Mouse (Mus musculus) retina, adult 2 months (tissue): ENCODE results near the gene Rab3b.

Source experiments
- DNase-seq: peaks from one replicate; pipeline ENCODE4 v3.0.0-alpha.2; 2012; ENCODE audit warnings: low read depth, low spot score

The Rab3b gene

DNA sequence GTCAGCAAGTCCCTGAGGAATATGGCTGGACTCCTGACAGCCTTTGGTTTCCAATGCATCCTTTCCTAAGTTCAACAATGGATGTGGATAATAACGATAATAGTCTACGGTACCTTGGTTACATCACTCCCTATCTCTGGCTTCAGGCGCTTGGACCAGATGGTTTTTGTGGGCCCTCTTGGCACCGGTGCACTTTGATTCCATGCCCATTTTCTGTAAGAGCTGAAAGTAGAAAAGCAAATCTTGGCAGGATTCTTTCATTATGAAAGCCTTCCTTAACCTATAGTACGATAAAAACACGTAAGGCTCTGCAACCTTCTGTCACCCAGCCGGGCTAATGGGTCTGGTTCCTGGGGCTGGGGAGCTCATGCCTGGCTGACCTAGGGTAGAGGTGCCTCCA is 70.3 kb downstream of the Rab3b start:
- no peak for DNase-seq

DNA sequence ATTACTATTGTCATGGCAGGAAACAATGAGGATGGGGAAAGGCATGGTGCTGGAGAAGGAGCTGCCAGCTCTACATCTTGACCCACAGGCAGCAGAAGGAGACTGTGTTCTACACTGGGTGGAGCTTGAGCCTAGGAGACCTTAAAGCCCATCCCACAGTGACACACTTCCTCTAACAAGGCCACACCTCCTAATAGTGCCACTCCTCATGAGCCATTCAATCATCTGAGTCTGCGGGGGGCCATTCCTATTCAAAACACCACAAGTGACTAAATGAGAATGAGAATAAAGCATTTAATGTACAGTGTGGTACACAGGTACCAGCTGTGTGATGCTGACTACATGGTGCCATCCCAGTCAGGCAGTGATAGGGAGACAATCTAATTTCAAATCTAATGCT is 71.3 kb downstream of the Rab3b start:
- no peak for DNase-seq

DNA sequence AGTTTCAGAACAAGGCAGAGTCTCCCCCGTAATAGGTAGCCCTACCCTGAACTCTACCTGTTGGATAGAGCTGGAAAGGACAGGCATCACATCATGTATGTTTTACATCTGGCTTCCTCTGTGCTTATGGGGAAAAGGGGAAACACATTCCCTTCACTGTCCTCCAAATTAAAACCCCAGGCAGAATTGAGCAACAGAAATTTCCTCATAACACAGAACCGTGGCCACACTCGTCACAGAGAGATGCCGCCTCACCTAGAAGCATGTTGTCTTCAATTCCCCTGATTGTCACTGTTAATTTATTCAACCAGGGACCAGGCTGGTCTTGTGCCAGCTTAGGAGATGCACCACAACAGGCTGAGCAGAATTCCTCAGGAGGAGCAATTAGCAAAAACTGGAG is 72.8 kb downstream of the Rab3b start:
- no peak for DNase-seq

DNA sequence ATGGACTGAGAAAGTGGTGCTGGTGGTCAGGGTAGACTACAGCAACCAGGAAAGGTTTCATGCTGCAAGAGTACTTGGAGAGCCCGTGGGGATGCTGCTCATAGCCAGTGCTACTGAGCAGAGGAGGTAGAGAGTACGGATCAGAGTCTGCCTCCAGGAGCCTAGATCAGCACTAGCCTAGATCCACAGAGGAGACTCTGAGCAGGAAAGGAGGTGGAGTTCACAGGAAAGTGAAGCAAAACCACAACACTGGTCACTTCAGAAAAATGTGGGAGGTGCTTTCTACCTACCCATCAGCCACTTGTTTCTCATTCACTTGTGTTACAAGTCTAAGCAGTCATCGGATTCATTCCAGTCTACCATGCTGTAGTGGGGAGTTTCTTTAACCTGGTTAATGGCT is 80.8 kb downstream of the Rab3b start:
- DNase-seq, result no peak

DNA sequence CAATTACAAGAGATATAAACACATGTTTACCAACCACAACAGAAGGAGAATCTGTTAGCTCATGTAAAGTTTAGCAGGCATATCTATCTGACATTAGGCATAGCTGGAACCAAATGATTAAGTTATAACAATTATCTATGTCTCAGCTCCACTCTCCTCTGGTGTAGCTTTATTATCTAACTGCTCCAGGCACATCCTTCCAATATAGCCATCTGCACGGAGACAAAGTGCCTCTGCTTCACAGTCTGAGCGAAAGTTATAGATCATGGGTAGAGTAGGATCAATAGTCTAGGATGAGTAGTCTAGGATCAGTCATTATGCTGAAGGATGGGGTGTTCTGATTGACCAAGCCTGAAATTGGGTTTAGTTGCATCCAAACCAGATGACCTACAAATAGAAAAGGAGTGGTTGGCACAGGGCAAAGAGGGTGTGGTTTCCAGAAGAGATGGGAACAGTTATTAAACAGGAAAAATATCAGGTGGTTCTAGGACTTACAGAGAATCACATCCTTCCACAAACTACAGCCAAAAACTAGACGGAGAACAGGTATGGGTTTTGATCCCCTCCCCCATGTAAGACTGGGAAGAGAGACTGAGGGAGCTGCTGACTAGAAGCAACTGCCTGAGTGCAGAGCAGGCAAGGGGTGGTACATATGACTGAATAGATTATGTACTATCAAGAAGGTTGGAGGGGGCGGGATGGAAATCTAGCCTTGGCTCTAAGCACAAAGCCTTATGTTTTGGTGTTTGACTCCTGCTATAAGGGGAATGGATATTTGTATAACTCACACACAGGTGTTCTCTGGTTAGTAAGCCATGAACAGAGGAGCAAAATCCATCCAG is 82.0 kb downstream of the Rab3b start:
- DNase-seq, result no peak

DNA sequence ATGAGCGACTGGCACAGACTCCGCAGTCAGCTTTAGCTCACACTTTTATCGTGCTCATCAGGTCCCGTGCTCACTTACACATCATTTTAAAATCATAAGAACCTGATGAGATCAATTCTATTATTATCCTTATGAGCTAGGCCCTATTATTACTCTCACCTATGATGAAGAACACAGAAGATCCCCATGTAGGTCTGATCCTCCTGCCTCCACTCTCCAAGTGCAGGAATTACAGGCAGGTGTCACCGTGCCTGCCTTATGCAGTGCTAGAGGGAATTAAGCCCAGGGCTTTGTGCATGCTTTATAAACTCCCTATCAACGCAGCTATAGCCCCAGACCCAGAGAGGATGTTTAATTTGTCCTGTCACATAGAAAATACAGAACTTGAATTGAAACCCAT is 84.2 kb downstream of the Rab3b start:
- no peak for DNase-seq

DNA sequence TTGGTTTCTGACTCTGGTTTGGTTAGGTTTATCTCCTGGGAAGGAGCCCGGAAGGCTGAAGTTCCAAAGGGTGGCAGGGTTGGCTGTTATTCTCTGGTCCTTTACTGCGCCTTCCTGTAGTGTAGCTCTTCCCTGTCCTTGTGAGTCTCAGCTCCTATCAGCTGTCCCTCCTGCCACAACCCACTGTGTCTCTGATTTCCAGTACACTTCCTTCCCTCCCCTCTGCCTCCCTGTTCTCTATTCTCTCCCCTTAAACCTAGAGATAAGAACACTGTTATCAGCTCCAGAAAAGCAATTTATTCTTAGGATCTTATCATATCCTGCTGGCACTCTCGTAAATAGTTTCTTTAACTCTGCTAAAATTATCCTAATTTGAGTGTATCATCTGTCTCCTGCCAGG is 90.7 kb downstream of the Rab3b start:
- DNase-seq, result no peak

DNA sequence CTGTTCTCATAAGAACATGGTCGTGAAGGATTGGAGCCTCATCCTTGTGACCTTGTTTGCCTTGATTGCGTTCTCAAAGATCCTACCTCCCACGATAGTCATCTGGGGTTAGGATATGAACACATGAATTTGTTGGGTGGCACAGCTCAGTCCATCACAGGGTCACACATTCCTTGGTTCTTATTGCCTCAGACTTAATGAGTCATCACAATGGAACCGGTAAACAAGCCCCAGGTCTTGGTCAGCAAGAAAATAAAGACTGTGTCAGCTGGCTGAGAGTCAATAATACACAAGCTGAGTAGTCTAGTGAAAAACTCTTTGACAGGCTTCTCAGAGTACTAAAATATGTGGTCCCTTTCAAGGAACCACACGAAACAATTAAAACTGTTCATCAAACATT is 92.2 kb downstream of the Rab3b start:
- DNase-seq, result no peak

DNA sequence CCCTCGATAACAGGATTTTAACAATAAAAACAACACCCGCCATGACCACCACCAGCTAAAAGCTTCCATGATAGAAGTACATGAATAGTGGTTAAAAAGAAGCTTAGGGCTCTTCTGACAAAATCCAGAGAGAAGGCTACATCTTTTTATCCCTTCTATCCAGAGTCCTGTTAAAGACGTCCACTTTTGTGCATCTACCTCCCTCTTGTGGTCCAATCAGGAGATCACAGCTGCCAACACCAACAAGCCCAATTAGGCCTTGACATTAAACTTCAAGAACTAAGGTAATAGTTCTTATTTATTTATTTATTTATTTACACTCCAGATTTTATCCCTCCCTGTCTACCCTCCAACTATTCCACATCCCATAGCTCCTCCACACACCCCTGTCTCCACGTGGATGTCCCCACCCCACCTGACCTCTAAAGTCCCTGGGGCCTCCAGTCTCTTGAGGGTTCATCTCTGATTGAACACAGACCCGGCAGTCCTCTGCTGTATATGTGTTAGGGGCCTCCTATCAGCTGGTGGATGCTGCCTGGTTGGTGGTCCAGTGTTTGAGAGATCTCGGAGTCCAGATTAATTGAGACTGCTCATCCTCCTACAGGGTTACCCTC is 97.7 kb downstream of the Rab3b start:
- peak; percentile 44 for DNase-seq

DNA sequence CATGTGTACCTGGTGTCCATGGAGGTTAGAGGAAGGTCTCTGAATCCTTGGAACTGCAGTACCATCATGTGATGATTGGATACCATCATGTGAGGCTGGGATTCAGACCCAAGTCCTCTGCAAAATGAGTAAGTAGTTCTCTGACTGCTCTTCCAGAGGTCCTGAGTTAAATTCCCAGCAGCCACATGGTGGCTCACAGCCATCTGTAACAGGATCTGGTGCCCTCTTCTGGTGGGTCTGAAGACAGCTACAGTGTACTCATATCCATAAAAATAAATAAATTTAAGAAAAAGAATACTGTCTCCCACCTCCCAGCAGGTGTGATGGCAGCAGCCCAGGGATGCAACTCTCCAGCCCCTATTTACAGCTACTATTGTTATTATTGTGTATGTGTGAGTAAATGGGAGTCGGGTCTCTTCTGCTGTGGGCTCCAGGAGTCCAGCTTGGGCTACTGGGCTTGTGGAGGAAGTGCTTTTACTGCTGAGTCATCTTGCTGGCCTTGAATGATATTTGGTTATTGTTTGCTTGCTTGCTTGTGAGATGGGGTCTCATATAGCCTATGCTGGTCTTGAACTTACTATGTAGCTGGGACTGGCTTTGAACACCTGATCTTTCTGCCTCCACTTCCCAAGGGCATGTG is 108.1 kb downstream of the Rab3b start:
- DNase-seq, result no peak

DNA sequence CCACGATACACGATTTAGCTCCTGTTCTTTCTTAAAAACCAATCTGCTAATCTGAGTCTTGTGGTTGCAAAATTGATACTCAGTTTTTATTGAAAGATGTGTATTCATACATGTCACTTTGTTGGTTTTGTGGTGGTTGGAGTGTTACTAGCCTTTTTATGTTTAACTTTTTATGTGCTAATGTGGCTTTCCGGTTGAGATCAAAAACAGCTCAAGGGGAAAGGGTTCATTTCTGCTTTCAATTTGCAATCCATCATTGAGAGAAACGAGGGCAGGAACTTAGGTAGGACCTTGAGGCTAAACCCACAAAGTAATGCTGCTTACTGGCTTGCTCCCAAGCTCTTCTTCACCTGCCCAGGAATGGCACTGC is 108.6 kb downstream of the Rab3b start:
- DNase-seq, result no peak

DNA sequence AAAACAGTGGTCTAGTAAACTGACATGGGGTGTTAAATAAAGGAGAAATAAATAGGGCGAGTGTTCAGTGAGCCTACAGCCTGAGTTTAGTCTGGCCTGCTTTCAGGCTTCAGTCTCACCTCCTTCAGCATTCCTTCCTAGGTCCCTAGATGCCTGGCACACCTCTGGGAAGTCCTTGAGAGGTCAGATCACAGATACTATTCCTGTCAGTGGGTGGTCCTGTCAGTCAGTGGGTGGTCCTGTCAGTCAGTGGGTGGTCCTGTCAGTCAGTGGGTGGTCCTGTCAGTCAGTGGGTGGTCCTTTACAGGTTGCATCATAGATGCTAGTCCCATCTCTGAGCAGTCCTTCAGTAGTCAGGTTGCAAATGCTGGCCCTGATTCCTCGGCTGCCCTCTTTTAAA is 110.6 kb downstream of the Rab3b start:
- DNase-seq, result no peak

DNA sequence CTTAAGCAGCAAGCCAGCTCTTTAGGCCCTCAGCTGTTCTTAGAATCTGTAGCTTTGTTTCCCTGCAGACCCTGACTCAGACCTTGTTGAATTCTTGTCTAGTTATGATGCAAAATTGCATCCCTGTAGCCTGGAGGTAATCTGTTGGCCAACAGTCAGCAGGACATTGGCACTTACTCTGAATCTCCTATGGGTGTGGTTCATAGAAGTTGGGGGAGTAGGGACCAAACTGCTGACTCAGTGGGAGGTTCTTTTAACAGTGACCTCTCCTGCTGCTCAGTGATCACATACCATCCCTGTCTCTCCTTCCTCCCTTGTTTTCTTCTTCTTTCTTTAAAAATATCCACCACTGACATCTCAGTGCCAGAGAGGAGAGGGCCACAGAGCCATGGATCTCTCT is 111.2 kb downstream of the Rab3b start:
- no peak for DNase-seq

DNA sequence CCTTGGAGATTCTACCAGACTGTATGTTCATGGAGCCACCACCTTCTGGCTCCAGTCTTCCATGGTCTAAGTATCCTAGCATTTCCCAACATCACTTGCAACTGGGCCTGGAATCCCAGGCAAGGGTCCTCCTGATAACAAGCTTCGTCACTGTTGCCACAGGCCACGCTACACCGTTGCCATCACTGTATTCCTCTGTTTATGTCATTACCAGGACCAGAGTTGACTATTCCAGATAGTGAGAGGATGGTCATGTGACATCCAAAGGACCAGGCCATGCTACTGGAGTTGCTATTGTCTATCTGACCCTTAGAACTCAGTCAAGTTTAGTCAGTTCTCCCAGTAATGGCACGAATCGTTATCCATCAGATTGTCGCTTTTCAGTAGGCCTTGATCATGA is 111.7 kb downstream of the Rab3b start:
- DNase-seq, result no peak

DNA sequence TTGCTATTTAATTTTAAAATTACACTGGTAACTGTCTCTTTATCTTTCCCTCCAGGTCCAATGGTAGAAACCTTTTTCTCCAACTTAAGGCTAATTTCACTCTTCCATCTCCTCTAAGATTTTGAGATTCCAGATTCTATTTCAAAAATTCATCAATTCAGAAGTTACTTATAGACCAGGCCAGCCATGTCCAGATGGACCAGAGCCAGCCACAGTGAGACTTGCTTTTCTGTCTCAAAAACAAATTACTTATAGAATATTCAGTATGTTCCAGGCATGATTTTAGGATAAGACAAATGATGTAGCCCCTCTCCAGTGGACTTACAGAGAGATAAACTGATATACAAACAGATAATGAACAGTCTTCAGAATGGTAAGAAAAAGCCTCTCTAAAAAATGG is 112.9 kb downstream of the Rab3b start:
- DNase-seq, result no peak
